Mouse (Mus musculus): ENCODE data around the gene Fam219a. TPM values are rescaled to one million over a fixed set of nuclear protein-coding genes. Genes with fewer than 3 reads are reported as not detected.
A peak's percentile ranks its signal among the peaks of the same experiment; 100 is the strongest.

Gene Fam219a
- total RNA-seq (2021) = 10 to 100 TPM; 31.2 to 34.6 TPM
- long read RNA-seq, experiment 1, partial matches to known transcripts = 1 of 7 reads
- long read RNA-seq, experiment 1, other reads (novel, unspliced or antisense) = 3 of 7 reads
- long read RNA-seq, experiment 2, partial matches to known transcripts = 0 of 9 reads
- long read RNA-seq, experiment 2, other reads (novel, unspliced or antisense) = 5 of 9 reads

DNA sequence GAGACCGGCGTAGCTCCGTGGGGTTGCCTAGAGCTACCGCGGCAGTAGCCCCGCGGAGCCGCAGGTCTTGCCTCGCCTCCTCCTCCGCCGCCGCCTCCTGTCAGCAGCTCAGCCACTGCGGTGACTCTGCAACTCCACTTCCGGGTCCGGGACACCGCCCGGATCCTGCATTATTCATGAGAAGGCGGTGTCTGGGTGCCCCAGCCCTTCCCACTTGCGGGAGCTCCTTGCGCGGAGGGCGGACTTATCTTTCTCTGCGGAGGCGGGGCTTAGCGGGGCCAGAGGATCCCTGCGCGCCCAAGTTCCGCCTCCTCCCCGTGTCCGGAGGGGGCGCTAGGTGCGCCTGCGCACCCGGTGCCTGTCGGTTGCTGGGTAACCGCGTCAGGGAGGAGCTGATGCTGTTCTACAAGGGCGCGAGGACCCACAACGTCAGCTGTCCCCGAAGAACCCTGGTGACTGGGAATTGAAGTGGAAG is at the start of gene Fam219a, which contains the start of gene Dnaic1:
Fam219a (minus strand) TSS at position 128 of the 475 bp plus-strand sequence.
Dnaic1 (plus strand) TSS at position 365 of the 475 bp plus-strand sequence.
- DNase-seq (ENCODE audit: low spot score in 2 of 2) = peak; percentile 95

DNA sequence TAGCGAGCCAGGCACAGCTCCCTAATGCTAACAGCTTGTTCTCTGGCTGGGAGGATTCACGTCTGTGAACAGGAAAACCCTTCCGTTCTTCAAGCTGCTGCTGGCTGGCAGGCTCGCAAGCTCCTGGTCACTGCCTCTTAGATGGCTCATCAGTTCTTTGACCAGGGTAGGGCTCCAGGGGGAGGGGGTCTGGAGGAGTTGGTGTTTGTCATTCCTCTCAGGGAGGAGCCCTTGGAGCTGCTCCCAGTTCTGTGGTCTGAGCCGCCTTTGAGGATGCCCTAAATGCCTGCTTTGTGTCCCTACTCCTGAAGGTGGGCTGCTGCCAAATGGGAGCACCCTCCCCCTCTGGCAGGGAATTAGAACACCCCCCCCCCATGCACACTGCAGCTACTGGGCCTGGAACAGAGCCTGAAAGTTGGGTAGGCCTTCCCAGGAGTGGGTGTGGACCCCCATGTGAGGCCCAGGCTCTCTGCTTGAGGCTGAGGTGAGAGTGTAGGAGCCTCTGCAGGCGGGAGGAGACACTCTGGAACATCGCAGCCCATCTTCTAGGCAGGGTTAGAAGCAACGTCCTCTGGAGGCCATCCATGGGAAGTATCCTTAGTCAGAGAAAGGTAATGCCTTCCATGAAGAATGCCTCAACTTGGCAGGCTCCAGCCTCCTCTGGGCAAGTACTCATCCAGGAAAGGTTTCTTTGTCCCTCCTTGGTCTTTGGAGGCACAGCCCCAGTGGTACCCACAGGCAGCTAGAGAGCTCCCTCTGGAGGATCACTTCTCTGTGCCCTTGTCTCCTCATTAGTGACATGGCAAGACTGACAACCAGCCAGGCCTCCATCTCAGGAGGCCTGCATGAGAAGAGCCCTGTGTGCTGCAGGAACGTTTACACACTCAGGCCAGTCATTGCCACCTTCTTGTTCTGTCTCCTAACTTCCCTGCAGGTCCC is 46.6 kb upstream of the Fam219a start:
- no peak for DNase-seq (ENCODE audit: low spot score in 2 of 2)

DNA sequence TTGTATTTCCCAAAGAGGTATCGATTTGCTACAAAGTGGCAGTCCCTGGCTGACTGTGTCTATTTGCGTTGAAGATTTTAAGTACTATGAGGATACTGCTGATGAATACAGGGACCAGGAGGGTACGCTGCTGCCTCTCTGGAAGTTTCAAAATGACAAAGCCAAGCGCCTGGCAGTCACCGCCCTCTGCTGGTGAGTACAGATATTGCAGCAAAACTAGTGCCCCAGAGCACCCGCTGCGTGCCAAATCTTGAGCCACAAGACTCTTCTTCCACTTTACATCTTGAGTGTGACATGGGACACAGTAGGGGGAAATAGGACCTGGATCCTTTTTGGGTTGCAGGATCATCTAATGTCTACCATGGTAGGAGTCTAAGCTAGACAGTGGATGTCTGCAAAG is 44.8 kb upstream of the Fam219a start:
- DNase-seq (ENCODE audit: low spot score in 2 of 2) = peak; percentile 31 to 55

DNA sequence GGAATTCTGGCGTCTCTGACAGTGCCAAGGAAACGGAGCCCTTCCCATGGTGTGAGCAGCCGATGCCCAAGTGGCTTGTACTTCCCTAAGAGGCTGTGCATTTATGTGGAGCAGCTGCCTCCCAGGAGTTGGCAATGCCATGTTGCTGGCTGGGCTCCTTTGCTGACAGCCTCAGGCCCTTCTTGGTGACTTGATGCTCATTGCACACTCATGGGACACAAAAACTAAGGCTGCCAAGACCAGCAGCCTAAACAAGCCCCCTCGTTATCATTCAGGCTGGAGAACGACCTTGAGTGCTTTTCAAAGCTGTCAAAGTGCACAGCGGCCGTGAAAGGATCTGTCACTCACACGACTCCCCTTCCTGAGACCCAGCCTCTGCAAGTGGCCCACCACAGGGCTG is 42.8 kb upstream of the Fam219a start:
- DNase-seq (ENCODE audit: low spot score in 2 of 2) = no peak

DNA sequence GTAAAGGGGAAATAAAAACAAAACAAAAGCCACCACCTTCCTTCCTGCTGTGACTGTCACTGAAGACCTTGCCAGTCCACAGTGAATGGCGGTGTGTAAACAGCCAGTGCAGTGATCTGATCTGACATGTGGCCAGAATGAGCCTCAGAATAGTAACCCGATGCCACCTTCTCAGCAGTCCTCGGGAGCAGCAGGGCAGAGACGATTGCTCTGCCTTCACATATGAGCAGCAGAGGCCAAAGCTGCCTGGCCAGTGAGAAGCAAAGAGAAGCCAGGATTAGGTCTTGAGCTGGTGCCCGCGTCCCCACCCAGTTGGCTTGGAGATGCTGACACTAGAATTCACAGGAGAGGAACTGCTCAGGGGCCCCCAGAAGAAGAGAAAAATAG is 41.2 kb upstream of the Fam219a start:
- DNase-seq (ENCODE audit: low spot score in 2 of 2) = no peak

DNA sequence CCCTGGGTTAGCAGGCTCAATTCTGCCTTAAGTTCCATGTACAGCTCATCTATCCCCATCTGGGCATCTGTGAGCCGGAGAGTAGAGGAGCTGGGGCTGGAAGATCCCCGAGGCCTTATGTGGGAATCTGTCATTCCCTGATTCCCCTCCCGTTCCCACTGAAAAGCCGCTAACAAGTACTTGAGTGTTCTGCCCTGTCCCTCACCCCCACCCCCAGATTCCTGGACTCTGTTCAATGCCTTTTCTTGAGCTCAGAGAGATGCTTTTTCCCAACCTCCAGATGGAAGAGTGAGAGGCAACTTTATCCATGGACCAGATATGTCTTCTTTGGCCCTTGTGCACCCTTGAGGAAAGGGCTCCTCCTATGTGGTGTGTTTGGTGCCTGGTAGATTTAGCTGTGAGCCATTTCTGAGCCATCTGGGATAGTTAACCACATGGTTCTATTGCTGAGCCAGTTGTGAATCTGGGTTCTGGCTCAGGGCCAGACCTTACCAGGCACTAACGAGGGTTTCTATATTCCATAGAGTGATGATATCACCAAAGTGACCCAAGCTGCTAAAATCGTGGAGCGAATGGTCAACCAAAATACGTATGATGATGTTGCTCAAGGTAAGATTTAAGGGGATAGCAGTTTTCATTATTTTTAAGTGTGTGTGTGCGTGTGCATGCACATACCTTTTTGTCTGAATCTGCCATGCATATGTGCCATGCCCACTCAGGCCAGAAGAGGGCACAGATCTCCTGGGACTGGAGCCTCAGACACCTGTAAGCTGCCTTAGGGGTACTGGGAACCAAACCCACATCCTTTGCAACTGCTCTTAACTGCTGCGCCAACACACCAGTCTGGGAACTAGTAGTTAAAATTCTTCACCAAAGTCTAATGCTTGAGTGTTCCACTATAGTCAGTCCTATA is 40.6 kb upstream of the Fam219a start:
- DNase-seq (ENCODE audit: low spot score in 2 of 2) = no peak

DNA sequence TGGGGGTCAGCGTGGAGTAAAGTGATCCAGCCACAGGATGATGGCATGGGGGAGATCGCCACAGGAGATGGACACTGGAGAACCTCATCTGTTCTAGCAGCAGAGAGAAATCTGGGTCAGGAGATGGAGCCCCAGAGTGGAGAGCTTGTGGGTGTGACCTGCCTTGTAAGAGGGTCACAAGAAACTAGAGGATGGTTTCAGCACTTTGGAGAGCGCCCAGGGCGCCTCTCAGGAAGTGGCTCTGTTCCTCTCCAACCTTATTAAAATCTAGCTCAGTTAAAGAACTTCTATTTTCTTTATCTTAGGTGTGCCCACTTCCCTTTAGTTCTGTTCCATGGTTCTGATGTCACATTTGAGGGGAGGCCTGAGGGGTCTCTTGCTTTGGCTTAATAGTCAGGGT is 37.4 kb upstream of the Fam219a start:
- peak in 1 of 2 experiments; percentile 24 for DNase-seq (ENCODE audit: low spot score in 2 of 2)

DNA sequence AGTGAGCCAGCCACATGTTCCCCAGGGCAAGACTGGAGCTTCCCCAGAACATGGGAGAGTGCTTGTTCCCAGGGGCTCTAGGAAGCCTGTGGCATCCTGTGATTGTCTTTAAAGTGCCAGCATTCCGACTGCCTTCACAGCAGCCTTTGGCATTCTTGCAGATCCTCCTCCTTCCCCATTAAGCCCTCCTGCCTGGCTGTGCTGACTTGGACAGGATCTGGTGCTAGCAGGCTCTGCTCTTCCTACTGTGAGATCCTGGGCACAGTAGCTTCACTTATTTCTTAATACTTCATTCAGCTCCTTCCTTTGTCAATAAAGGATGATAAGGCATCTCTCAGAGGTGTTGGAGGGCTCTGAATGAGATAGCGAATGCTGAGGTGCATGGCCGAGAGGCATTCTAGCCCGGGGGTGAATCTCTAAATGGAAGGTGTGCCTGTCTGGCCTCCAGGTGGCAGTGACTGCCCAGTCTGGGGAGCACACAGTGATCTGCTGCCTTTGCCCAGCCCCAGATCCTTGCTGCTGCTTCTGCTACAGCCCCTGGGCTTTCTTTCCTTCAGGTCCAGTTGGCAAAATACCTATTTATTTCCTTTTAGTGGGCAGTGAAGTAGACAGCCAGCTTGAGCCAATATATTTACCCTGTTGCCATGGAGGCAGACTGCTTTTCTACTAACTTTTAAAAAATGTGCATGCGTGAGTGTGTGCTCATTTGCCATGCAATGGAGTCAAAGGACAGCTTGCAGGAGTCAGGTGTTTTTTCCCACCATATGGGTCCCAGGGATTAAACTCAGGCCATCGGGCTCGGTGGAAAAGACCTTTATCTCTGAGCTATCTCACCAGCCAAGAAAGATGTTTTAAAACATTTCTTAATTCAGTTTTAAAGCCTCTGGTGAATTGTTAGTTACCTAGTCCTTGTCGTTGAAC is 35.4 kb upstream of the Fam219a start:
- no peak for DNase-seq (ENCODE audit: low spot score in 2 of 2)

DNA sequence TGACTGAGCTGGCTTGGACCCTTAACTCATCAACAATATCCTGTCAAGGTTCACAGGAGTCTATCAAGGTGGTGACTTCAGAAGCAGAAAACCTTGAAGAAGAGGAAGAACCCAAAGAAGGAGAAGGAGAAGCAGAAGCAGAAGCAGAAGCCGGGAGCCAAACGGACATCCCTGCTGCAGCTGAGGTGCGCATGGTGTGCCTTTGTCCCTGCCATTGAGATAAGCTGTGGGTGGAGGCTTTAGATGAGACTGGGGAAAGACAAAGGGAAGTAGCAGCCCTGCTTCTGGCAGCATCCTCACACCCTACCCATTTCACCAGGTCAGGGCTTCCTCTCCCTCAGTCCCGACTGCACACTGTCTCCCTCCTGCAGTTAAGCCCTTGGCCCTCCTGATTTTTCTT is 33.5 kb upstream of the Fam219a start:
- no peak for DNase-seq (ENCODE audit: low spot score in 2 of 2)

DNA sequence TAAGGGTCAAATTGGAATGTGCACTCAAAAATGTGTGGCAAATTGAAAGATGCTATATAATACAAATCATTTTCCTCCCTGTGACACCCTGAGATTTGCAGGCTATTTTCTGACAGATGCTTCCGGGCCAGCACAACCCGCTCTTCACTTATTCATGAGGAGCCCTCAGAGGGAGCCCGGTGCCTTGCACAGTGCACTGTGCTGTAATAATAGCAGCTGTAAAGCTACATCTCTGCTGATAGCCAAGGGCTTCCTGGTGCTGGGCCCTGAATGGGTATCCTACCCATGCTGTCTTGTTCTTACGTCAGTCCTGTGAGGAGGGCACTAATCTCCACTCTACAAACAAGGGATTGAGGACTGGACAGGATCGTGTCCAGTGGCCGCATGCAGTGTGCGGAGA is 14.0 kb upstream of the Fam219a start:
- no peak for DNase-seq (ENCODE audit: low spot score in 2 of 2)

DNA sequence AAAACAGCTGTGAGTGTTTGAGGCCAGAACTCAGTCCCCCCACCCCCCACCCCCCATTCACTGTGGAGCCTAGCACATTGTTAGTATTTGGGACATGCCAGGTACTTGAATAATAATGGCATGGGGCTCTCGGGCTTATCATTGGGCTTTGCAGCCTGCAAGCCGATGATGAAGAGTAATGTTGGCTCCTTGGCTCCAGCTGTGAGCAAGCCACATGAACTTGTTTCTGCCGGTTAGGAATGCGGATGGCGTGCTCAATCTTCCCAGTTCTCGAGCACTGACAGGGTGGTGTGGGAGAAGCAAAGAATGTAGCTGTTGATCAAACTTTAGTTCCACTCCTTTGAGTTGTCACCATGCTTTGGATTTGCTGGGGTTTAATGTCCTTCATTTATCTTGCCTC is 6.6 kb upstream of the Fam219a start:
- DNase-seq (ENCODE audit: low spot score in 2 of 2) = no peak

DNA sequence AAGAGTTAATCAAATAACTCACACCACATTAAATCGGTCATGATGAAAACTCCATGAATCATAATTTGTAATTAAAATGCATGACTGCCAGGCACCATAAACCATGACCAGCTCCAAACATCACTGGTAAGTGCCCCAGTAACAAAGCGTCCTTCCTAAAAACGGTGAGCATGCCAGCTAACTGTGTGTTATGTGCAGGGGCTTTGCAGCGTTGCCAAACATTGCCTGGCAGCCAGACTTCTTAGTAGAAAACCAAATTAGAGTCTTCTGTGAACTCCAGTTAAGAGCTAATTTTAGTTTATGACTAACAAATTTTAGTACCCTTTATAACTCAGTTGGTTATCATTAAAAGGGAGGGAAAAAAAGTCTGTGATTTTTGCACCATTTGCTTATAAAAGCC is 4.2 kb upstream of the Fam219a start:
- DNase-seq (ENCODE audit: low spot score in 2 of 2) = no peak

DNA sequence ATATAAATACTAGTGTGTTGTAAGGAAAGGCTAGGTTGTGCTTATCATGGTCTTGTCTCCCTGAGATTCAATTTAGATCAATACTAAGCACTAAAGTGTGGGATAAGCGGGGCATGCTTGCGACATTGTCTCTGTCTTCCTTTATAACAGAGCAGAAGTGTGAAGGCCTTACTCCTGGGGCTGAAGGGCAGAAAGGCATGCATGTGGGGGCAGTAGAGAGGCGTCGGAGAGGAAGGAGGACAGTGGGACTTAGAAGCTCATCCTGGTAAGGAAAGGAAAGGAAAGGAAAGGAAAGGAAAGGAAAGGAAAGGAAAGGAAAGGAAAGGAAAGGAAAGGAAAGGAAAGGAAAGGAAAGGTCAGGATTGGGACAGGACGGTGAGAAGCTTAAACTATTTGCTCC is 2.2 kb upstream of the Fam219a start:
- no peak for DNase-seq (ENCODE audit: low spot score in 2 of 2)

DNA sequence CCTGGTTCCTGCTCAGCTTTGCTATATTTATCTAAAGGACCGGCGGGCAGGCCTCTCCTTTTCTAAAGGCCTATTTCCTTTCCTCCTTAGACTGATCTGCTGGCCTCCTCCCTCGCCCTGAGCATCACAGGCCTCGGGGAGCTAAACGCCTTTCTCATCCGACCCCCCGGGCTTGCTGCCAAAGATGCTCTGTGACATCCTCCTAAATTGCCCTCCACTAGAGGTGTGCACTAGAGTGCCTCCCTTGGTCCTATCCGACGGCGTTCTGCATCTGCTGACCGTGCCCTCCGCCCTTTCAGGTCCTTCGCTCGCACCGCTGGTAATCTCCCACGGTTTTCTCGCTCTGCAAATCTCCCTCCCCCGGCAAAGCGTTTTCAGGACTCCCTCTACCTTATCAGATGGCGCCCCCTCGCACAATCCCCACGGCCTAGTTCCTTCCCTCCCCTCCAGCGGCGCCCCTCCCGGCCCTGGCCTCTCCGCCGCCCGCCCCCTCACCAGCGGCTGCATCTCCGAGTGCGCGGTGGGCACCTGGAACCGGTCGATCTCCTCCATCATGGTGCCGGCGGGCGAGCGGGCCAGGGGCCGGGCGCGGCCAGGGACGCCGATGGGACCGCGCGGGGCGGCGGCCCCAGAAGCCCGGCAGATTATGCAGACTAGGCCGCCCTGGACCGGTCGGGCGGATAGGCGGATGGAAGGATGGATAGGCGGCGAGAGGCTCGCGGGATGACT is 492 bp downstream of the Fam219a start:
- no peak for DNase-seq (ENCODE audit: low spot score in 2 of 2)

DNA sequence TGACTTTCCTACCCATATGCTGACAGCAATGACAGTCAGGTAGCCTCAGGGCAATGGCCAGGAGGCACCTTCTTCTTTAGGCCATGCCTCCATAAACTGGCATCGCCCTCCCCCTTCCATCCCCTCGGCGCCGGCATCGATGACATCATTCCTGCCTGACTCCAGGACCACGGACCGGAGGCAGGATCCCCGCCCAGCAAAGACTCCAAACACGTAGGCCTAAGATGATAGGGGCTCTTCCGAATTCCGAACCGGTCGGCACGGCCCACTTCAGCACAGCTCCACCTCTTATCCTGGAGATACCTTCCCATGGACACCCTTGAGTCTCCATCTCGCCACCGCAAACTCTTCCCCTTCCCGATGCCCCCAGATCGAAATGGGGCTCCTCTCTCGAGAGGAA is 1.1 kb downstream of the Fam219a start:
- no peak for DNase-seq (ENCODE audit: low spot score in 2 of 2)

DNA sequence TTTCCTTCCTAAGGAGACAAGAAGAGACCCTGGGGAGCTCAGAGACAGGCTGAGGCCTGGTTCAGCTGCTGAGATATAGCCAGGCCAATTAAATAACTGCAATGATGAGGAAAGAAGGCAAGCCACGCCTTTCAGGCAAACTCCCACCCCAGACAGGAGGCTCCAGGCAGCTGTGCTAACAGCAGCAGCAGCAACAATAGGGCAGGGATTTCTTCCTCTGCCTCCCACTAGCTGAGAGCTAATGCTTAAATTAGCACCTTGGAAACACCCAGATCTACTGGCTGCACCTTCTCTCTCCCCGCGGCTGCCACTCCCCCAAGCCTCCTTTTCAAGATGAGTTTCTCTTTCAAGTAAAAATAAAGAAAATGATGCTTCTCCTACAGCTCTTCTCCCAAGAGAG is 3.2 kb downstream of the Fam219a start:
- no peak for DNase-seq (ENCODE audit: low spot score in 2 of 2)

DNA sequence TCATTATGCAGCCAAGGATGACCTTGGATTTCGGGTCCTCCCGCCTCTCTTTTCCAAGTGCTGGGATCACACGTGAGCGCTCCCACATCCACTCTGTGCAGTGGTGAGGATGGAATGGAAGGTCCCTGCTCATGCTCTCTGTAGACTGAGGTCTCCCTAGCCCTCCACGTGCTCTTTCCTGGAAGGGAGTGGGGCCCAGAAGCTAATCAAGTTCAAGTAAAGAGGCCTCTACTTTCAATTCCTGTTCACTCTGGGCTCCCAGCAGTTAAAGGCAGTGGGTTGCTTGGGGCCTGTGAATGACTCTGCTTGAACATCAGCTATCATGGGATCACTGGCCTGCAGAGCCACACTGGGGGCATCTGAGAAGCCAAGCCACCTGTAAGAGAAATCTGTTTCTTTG is 6.0 kb downstream of the Fam219a start:
- DNase-seq (ENCODE audit: low spot score in 2 of 2) = no peak

DNA sequence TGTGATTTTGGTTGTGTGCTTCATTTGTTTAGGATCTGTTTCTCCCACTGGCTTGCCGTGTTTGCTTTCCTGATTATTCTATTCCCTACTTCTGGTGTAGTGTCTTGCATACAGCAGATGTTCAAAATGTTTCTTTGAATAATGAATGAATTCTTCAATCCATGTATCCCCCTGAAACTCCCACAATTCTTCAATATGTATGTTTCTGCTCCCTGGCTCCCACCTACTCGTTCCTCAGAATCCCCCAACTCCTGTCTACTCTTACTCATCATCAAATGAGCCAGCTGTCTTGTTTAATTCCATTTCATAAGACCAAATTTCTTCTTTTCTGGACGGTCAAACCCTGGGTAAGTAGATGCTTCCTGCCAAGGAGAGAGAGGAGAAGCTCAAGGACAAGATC is 12.2 kb downstream of the Fam219a start:
- DNase-seq (ENCODE audit: low spot score in 2 of 2) = no peak

DNA sequence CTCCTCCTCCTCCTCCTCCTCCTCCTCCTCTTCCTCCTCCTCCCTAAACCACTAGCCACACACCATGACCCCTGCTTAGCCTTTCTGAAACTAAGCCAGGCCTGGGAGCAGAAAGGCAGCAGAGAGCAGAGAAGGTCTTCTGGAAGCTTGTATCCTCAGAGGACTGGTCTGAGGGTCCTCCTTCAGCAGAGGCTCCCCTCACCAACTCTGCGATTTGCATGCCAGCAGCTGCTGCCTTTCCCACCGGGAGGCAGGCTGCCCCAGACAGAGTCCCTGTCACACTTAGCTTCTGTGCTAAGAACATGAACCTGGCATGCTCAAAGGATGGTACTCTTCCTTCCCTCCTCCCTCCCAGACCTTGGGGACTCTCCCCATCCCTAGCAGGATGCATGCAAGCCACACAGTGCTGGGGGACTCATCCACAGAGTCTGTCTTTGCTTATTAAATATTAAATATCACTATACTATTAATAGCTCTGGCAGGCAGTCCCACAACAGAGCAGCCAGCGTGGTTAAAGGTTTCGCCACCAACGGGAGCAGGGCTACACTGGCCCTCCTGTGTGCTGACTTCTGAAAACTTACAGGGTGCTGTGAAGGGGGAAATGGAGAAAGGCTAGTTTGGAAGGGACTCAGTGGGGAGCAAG is 12.9 kb downstream of the Fam219a start:
- DNase-seq (ENCODE audit: low spot score in 2 of 2) = no peak

All from adrenal gland, postnatal 4 days (tissue).